Mouse (Mus musculus): ENCODE measurements around the gene Ifitm6. TPM values are rescaled to one million over a fixed set of nuclear protein-coding genes. Genes with fewer than 3 reads are reported as not detected.

The Ifitm6 gene
- polyA plus RNA-seq, 1 experiment = 0.91 TPM

GRCm38 (mm10) chr7:141009665-141010064 lies 8.1 kb downstream of the Ifitm6 start:
- Histone ChIP-seq H3K36me3 (replicated peaks; ENCODE audit: low read length) (peaks cover 16% of the 10 kb centered on the region), H3K4me1 (peaks cover 76% of the 10 kb centered on the region), H3K27me3 (replicated peaks) (no peaks in the 10 kb centered on the region), H3K9me3 (peaks cover 6% of the 10 kb centered on the region), H3K4me3 (replicated peaks) (peak overlapping the region; percentile 94)
- TF ChIP-seq FLI1 (IDR thresholded peaks at IDR 0.05; ENCODE audit: low read length) (no peak), GATA1 (IDR thresholded peaks at IDR 0.05; ENCODE audit: borderline replicate concordance, low read length) (no peak)

- peaks cover 11% of the 10 kb centered on the region for H3K36me3 ChIP-seq (replicated peaks; ENCODE audit: low read length)
Observed at GRCm38 (mm10) chr7:141008938-141009660, 8.6 kb downstream of the Ifitm6 start.

GRCm38 (mm10) chr7:141008312-141008761 lies 9.4 kb downstream of the Ifitm6 start:
- Histone ChIP-seq H3K4me1 (peaks cover 76% of the 10 kb centered on the region), H3K36me3 (replicated peaks; ENCODE audit: low read length) (peaks cover 10% of the 10 kb centered on the region), H3K9me3 (0 out of 2 replicates have a peak, but pooled peaks cover 3% of the 10 kb centered on the region), H3K27me3 (replicated peaks) (no peaks in the 10 kb centered on the region), H3K4me3 (replicated peaks) (peak overlapping the region; percentile 94)
- no peak for TF ChIP-seq FLI1 (IDR thresholded peaks at IDR 0.05; ENCODE audit: low read length)
- TF ChIP-seq GATA1 (IDR thresholded peaks at IDR 0.05; ENCODE audit: borderline replicate concordance, low read length) = no peak

More at GRCm38 (mm10) chr7:141008938-141009660, 8.6 kb downstream of the Ifitm6 start:
- 0 out of 2 replicates have a peak, but pooled peaks cover under 1% of the 10 kb centered on the region for H3K9me3 ChIP-seq
- no peaks in the 10 kb centered on the region for H3K27me3 ChIP-seq (replicated peaks)
- TF ChIP-seq FLI1 (IDR thresholded peaks at IDR 0.05; ENCODE audit: low read length) (no peak), GATA1 (IDR thresholded peaks at IDR 0.05; ENCODE audit: borderline replicate concordance, low read length) (no peak)
- H3K4me3 ChIP-seq (replicated peaks) = peak overlapping the region; percentile 94
- peaks cover 76% of the 10 kb centered on the region for H3K4me1 ChIP-seq

- peaks cover 10% of the 10 kb centered on the region for H3K36me3 ChIP-seq (replicated peaks; ENCODE audit: low read length)
- no peaks in the 10 kb centered on the region for H3K27me3 ChIP-seq (replicated peaks)
- no peak overlapping the region for H3K4me3 ChIP-seq (replicated peaks)
- H3K9me3 ChIP-seq = peaks cover 6% of the 10 kb centered on the region; the same call in 1 of the 2 replicates
- TF ChIP-seq GATA1 (IDR thresholded peaks at IDR 0.05; ENCODE audit: borderline replicate concordance, low read length) (no peak), FLI1 (IDR thresholded peaks at IDR 0.05; ENCODE audit: low read length) (no peak)
- peaks cover 64% of the 10 kb centered on the region for H3K4me1 ChIP-seq
Observed at GRCm38 (mm10) chr7:141006914-141007313, 10.8 kb downstream of the Ifitm6 start.

GRCm38 (mm10) chr7:141006446-141006845 lies 11.3 kb downstream of the Ifitm6 start:
- TF ChIP-seq FLI1 (IDR thresholded peaks at IDR 0.05; ENCODE audit: low read length) = no peak
- TF ChIP-seq GATA1 (IDR thresholded peaks at IDR 0.05; ENCODE audit: borderline replicate concordance, low read length) = no peak
- peaks cover 6% of the 10 kb centered on the region; the same call in 1 of the 2 replicates for H3K9me3 ChIP-seq

GRCm38 (mm10) chr7:141003248-141004010 lies 14.3 kb downstream of the Ifitm6 start:
- peaks cover 3% of the 10 kb centered on the region for H3K36me3 ChIP-seq (replicated peaks; ENCODE audit: low read length)
- H3K4me3 ChIP-seq (replicated peaks) = no peak overlapping the region
- H3K27me3 ChIP-seq (replicated peaks) = no peaks in the 10 kb centered on the region
- H3K9me3 ChIP-seq = peaks cover 6% of the 10 kb centered on the region; the same call in 1 of the 2 replicates
- H3K4me1 ChIP-seq = peaks cover 52% of the 10 kb centered on the region
- no peak for TF ChIP-seq GATA1 (IDR thresholded peaks at IDR 0.05; ENCODE audit: borderline replicate concordance, low read length)
- TF ChIP-seq FLI1 (IDR thresholded peaks at IDR 0.05; ENCODE audit: low read length) = no peak

More at GRCm38 (mm10) chr7:141006446-141006845, 11.3 kb downstream of the Ifitm6 start:
- peaks cover 60% of the 10 kb centered on the region for H3K4me1 ChIP-seq
- no peak overlapping the region for H3K4me3 ChIP-seq (replicated peaks)
- no peaks in the 10 kb centered on the region for H3K27me3 ChIP-seq (replicated peaks)
- peaks cover 10% of the 10 kb centered on the region for H3K36me3 ChIP-seq (replicated peaks; ENCODE audit: low read length)

GRCm38 (mm10) chr7:141000881-141001708 lies 16.6 kb downstream of the Ifitm6 start:
- peaks cover 6% of the 10 kb centered on the region; the same call in 1 of the 2 replicates for H3K9me3 ChIP-seq
- TF ChIP-seq FLI1 (IDR thresholded peaks at IDR 0.05; ENCODE audit: low read length) = no peak
- TF ChIP-seq GATA1 (IDR thresholded peaks at IDR 0.05; ENCODE audit: borderline replicate concordance, low read length) = no peak
- no peak overlapping the region for H3K4me3 ChIP-seq (replicated peaks)
- H3K27me3 ChIP-seq (replicated peaks) = no peaks in the 10 kb centered on the region
- H3K36me3 ChIP-seq (replicated peaks; ENCODE audit: low read length) = peaks cover 3% of the 10 kb centered on the region
- peaks cover 42% of the 10 kb centered on the region for H3K4me1 ChIP-seq

GRCm38 (mm10) chr7:140998853-140999700 lies 18.6 kb downstream of the Ifitm6 start:
- peak overlapping the region; percentile 70 for H3K4me3 ChIP-seq (replicated peaks)

More at GRCm38 (mm10) chr7:140998853-140999700, 18.6 kb downstream of the Ifitm6 start:
- Histone ChIP-seq H3K4me1 (peaks cover 46% of the 10 kb centered on the region), H3K36me3 (replicated peaks; ENCODE audit: low read length) (no peaks in the 10 kb centered on the region), H3K27me3 (replicated peaks) (no peaks in the 10 kb centered on the region), H3K9me3 (peaks cover 6% of the 10 kb centered on the region; the same call in 1 of the 2 replicates)
- TF ChIP-seq GATA1 (IDR thresholded peaks at IDR 0.05; ENCODE audit: borderline replicate concordance, low read length) (no peak), FLI1 (IDR thresholded peaks at IDR 0.05; ENCODE audit: low read length) (no peak)

Measured in megakaryocyte, embryonic 14.5 days (primary cell).